Mouse (Mus musculus) embryonic stem cell, embryonic (primary cell): ENCODE results near the gene Draxin.

Experiments
- CTCF ChIA-PET, 4 experiments: fragments of 300-600 bp in 2 of 4; fragments of 350-600 bp in 2 of 4; sonication (Branson Sonifier 250); formaldehyde crosslinking; loops; one replicate each; lab custom pipeline; 2022; ENCODE audit warnings: inconsistent platforms in 2 of 4; lab: Charles Lee
- POLR2A ChIA-PET, 4 experiments: fragments of 300-600 bp in 2 of 4; fragments of 350-600 bp in 2 of 4; sonication (Branson Sonifier 250); formaldehyde crosslinking; loops; one replicate each; lab custom pipeline; 2022; ENCODE audit warnings: antibody characterized with exemption in 4 of 4, inconsistent platforms in 1 of 4; lab: Charles Lee

The Draxin gene

DNA sequence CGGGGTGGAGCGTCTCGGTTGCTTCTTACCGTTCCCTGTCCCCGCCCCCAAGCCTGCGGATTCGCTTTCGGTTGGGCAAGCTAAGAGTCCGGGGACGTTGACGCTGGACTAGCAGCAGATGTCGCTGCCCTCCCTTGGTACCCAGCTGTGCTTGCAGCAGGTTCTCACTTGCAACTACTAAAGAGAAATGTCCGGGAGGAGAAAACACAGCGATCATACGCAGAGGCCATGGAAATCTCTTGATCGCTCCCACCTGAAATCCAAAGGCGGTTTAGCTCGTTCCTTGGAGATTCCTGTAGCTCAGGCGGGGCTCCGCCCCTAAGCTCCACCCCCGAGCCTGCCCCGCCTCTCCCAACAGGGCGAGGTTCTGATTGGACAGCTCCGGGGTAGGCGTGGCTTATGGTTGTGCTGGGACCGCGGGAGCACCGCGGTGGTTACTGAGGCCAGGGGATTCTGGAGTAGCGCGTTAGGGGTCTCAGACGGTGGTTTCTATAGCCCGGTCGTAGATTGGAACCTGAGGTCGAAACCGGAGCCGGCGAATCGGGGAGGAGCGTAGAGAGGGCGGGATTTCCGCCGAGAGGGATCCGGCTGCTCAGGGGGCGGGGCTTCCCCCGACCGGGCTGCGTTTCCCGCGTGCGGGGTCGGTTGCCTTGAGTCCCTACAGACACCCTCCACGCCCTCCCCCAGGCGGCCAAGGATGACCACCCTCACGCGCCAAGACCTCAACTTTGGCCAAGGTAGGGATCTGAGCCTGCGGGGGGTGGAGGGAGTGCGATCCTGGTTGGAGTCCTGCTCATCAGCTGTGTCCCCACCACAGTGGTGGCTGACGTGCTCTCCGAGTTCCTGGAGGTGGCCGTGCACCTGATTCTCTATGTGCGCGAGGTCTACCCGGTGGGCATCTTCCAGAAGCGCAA is 9.9 kb upstream of the Draxin start:
- ChIA-PET CTCF (interaction anchor here (0.5 to 2.7 kb wide), 48 partner anchors 9 to 289 kb away, joined by 3 to 29 read pairs (median 5); partner anchors contain the start of genes Fbxo2 (in 3 of the 4), Fbxo44 (in 3 of the 4), Fbxo6 (in 3 of the 4) and Disp3 (in 2 of the 4)), POLR2A (interaction anchor here (0.6 to 9.4 kb wide), 59 partner anchors 9 to 487 kb away, joined by 3 to 141 read pairs (median 4); partner anchors contain the start of genes Fbxo6 (in 4 of the 4), Draxin (in 3 of the 4), Fbxo2 (in 3 of the 4) and Fbxo44 (in 3 of the 4))

DNA sequence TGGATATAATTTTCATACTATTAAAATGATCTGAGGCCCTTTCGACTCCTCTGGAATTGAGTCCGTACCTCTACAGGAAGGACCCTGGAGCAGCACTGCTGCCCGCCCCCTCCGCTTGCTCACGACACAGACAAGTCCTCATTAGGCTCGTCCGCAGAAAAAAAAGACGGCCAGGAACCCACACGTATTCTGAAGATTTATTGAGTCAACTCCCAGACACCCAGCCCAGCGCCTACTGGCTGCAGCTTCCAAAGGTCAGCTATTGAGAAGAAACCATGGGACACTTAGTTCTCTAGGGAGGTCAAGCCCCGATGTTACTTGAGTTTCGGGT is 9.2 kb upstream of the Draxin start:
- ChIA-PET POLR2A (interaction anchor here (0.6 to 9.4 kb wide), 53 partner anchors 8 to 487 kb away, joined by 3 to 141 read pairs (median 4); partner anchors contain the start of genes Fbxo6 (in 4 of the 4), Draxin (in 3 of the 4), Fbxo2 (in 3 of the 4) and Fbxo44 (in 3 of the 4)), CTCF (interaction anchor here (0.5 to 2.7 kb wide), 43 partner anchors 8 to 289 kb away, joined by 3 to 29 read pairs (median 6); partner anchors contain the start of genes Fbxo2 (in 3 of the 4), Fbxo44 (in 3 of the 4), Fbxo6 (in 3 of the 4) and Draxin (in 2 of the 4))

DNA sequence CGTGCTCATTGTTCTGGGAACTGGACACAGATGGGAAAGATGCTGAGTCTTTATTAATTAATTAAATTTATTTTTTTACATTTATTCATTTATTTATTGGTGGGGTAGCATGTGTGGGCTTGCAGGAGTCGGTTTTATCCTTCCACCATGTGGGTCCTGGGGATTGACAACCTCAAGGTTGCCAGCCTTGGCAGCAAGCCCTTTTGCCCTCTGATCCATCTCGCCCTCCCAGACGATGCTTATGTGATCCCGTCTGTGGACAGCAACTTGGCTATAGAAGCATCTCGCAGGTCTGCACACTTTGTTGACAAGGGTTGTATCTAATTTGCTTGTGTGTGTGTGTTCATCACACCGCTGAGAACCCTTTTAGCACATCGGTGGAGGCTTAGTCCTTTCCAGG is 7.0 kb upstream of the Draxin start:
- CTCF ChIA-PET, result interaction anchor here in 2 of 4 experiments (1.0 to 1.3 kb wide), 4 partner anchors 14 to 21 kb away, joined by 3 to 4 read pairs (median 3); partner anchors contain the start of gene Fbxo6 (in 1 of the 2)

DNA sequence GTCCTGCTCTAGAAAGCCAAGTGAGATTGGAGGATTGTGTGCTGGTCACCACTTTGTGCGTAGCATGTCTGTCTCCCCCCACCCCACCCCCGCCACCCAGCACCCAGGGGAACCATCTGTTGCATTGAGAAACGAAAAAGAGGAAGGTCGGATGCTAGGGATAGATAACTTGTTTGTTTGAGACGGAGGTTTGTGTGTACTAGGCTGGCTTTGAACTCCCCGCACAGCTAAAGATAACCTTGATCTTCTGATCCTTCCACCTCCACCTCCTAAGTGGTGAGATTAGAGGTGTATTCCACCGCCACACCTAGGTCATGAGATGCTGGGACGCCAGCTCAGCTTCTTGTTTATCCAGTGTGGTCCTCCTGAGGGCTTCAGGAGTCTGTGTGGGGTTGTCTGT is 4.5 kb upstream of the Draxin start:
- ChIA-PET CTCF (interaction anchor here in 2 of 4 experiments (0.7 to 1.1 kb wide), 3 partner anchors 16 to 476 kb away, joined by 3 to 15 read pairs (median 4); no protein-coding TSS in a partner anchor), POLR2A (interaction anchor here in 2 of 4 experiments (1.0 to 1.7 kb wide), 3 partner anchors 9 to 34 kb away, joined by 3 to 5 read pairs (median 3); partner anchors contain the start of gene Fbxo6 (in 1 of the 2))

More for the DNA sequence above, 7.0 kb upstream of the Draxin start:
- POLR2A ChIA-PET, result interaction anchor here in 3 of 4 experiments (0.6 to 7.6 kb wide), 3 partner anchors 12 to 15 kb away, joined by 3 to 79 read pairs (median 4); partner anchors contain the start of gene Fbxo6 (in 2 of the 3)

DNA sequence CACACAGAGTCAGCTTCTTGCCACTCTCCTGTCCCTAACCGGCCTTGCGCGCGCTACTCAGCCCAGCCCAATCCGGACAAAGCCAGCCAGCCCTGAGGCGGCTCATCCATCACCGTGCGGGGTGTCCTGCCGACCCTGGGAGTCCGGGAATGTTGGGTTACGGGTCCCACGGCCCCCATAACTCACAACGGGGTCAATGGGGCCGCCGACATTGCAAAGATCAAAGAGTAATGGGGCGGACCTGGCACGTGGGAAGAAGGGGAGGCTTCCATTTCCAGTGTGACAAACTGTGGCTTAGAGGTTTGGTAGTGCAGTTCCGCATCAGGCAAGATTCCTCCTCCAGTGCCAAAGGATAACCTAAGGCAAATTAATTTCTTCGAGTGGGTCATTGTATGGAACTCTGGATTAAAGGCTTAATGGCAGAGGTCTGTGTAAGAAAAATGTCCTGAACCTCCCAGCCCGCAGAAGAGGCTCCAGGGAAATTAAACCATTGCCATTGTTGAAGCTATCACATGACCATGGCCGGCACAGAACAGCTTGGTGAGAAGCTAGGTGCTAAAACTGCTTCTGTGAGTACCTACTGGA is 1.1 kb upstream of the Draxin start:
- POLR2A ChIA-PET, result interaction anchor here in 3 of 4 experiments (0.5 to 2.3 kb wide), 11 partner anchors 8 to 198 kb away, joined by 3 to 15 read pairs (median 3); partner anchors contain the start of genes Fbxo2 (in 2 of the 3), Fbxo44 (in 2 of the 3) and Fbxo6 (in 1 of the 3)
- CTCF ChIA-PET, result interaction anchor here (0.6 to 3.8 kb wide), 11 partner anchors 8 to 730 kb away, joined by 3 to 22 read pairs (median 4); partner anchors contain the start of gene Fbxo6 (in 1 of the 4)

DNA sequence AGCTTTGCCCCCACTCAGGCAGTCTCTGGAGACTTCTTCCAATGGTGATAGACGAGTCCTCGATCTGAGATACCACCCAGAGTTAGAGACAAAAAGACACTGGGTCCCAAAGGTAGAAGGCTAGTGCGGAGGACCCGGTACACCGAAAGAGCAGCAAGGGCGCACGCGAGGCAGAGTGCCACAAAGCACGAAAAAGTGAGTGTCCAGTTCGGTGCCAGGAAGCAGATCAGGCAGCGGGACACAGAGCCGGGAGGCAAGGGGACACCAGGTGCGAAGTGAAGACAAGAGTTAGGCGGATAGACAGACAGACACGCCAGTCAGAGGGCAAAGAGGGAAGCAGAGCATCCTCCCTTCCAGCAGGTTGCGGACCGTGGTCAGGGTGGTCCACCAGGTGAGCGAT is 365 bp downstream of the Draxin start, which contains the start of gene Mad2l2:
TSS of gene Mad2l2 (plus strand) at position 252 of the 400 bp plus-strand sequence.
- CTCF ChIA-PET, result interaction anchor here in 3 of 4 experiments (0.5 to 3.8 kb wide), 12 partner anchors 10 to 158 kb away, joined by 3 to 22 read pairs (median 4); partner anchors contain the start of genes Fbxo6 (in 3 of the 3) and Disp3 (in 1 of the 3)
- POLR2A ChIA-PET, result interaction anchor here (0.8 to 2.3 kb wide), 10 partner anchors 9 to 38 kb away, joined by 3 to 15 read pairs (median 5); partner anchors contain the start of genes Fbxo6 (in 2 of the 4), Fbxo2 (in 1 of the 4) and Fbxo44 (in 1 of the 4)

DNA sequence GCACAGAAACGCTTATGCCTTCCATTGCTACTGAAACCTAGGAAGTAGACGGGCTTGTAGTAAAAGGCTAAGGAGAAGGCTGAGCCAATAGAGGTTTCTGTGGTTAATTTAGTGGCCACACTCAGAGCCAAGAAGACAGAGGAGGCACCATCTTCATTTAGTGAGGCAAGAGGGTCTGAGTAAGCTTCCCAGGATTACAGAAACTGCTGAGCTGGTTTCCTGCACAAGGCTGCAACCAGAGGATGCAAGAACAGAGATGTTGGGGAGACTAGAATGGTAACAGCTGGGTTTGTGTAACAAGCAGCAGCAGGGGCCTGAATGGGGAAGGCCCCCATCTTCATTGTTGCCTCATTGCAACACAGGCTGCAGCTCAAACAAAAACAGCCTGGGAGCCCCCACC is 1.8 kb downstream of the Draxin start:
- POLR2A ChIA-PET, result interaction anchor here in 1 of 4 experiments (1.3 to 2.1 kb wide), 2 partner anchors 23 to 25 kb away, joined by 4 to 8 read pairs; partner anchors contain the start of gene Fbxo6
- CTCF ChIA-PET, result interaction anchor here in 3 of 4 experiments (0.6 to 3.8 kb wide), 6 partner anchors 10 to 14 kb away, joined by 3 to 17 read pairs (median 5); no protein-coding TSS in a partner anchor

DNA sequence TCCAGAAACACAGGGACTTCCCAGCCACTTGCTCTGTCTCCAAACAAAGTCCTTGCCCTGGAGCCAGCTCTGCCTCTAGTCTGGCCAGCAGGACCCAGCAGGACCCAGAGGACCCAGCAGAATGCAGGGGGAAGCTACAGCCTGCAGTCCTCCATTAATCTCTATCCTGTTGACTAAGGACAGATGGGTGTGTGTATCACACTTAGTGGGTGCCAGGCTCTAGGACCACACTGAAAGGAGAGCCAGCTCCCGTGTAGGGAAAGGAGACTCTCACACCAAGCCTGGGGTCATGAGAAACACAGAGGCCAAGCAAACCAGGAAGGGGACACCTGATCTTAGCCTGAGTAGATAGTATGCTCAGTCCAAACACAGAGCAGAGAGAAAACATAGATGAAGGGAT is 2.3 kb downstream of the Draxin start:
- POLR2A ChIA-PET, result interaction anchor here in 1 of 4 experiments (1.3 kb wide), 1 partner anchor 26 kb away, joined by 4 read pairs; no protein-coding TSS in a partner anchor

DNA sequence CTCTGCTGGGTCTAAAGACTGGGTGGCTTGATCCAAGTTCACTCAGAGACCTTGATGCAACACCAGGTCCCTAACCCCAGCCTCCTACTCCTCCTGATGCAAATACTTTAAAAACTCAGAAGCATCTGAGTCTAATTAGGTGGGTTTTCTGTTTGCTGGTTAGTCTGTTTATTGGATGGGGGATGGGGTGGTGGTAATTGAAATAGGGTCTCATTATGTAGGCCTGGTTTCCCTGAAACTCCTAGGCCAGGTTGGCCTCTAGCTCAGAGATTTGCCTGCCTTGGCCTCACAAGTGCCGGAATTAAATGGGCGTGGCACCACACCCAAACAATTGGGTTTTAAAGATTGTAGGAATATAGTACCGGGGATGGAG is 7.8 kb downstream of the Draxin start:
- CTCF ChIA-PET, result interaction anchor here in 1 of 4 experiments (0.7 to 2.1 kb wide), 8 partner anchors 9 to 468 kb away, joined by 3 to 7 read pairs (median 4); partner anchors contain the start of gene Srm
- POLR2A ChIA-PET, result interaction anchor here in 3 of 4 experiments (0.6 to 2.1 kb wide), 10 partner anchors 10 to 158 kb away, joined by 3 to 9 read pairs (median 4); partner anchors contain the start of genes Fbxo2 (in 2 of the 3), Fbxo44 (in 2 of the 3) and Fbxo6 (in 2 of the 3)

More for the DNA sequence above, 2.3 kb downstream of the Draxin start:
- CTCF ChIA-PET, result interaction anchor here in 2 of 4 experiments (0.9 to 2.3 kb wide), 4 partner anchors 9 to 15 kb away, joined by 3 to 7 read pairs (median 5); no protein-coding TSS in a partner anchor

DNA sequence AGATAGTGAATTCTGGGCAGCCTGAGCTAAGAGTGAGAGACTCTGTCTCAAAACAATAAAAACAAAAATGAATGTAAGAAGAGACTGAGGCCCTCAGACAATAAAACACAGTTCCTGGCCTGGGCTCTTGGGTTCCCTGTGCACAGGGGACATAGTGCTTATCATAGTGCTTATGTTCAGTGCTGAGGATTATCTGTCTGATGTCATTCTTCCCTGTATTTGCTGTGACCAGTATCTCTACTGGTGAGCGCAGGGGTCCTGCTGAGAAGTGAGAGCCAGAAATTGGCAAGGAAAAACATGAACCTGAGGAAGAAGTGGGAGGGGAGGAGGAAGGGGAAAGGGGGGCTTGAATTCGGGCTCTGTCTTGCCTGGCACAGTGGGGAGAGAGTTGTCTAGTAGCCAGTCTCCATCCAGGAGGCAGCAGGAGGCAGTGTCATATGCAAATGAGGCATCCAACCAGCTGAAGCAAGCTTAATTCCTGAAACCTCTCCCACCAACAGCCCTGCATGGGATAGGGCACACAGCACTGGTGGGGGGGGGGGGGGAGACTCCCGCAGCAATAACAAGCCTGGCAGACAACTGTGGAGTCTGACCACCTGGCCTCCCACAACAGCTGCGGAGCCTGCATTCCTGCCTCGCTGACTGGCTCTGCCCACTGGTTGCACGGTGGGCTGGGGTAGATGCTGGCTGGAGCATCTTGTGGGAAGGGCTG is 8.4 kb downstream of the Draxin start:
- POLR2A ChIA-PET, result interaction anchor here in 3 of 4 experiments (1.1 to 2.1 kb wide), 10 partner anchors 10 to 158 kb away, joined by 3 to 9 read pairs (median 4); partner anchors contain the start of genes Fbxo6 (in 2 of the 3), Fbxo2 (in 1 of the 3) and Fbxo44 (in 1 of the 3)
- CTCF ChIA-PET, result interaction anchor here in 3 of 4 experiments (0.6 to 2.1 kb wide), 11 partner anchors 10 to 469 kb away, joined by 3 to 8 read pairs (median 3); partner anchors contain the start of gene Srm (in 1 of the 3)

DNA sequence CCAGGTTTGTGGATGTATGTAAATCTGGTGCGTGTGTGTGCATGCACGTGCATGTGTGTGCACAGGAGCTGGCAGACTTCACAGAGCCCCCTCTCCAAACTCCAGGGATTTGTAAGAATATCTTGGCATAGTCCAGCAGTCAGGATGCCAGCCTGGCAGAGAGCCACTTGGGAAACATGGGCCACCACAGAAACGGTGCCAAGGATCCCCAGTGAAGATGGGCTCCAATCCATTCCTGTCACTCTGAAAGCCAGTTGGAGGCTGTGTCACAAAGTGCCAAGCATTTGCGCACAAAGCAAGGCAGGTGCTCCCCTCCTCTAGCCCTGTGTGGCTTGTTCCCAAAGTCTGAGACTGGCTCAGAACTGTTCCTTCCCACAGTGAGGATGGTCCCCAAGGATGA is 9.1 kb downstream of the Draxin start:
- CTCF ChIA-PET, result interaction anchor here in 2 of 4 experiments (0.9 to 1.4 kb wide), 2 partner anchors 42 to 470 kb away, joined by 3 read pairs; partner anchors contain the start of gene Srm (in 1 of the 2)
- POLR2A ChIA-PET, result interaction anchor here in 1 of 4 experiments (1.2 kb wide), 1 partner anchor 28 kb away, joined by 3 read pairs; no protein-coding TSS in a partner anchor

DNA sequence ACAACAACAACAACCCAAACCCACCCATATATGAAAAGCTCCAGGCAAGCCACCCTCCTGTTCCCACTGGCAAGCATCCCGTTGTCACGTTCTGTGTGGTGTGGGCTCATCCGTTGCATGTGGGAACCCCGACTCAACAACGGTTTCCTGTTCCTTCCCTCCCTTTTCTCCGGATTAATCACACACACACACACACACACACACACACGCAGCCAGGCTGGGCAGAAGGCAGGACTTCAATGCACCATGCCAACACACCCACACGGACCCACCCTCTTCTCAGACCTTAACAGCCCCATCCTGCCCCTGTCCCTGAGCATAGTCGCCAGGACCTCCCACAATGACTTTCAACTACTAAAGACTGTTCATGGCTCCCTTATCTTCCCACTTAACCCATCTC is 9.9 kb downstream of the Draxin start:
- ChIA-PET CTCF (interaction anchor here in 2 of 4 experiments (0.6 to 6.6 kb wide), 2 partner anchors 47 to 483 kb away, joined by 3 to 192 read pairs; no protein-coding TSS in a partner anchor), POLR2A (interaction anchor here in 2 of 4 experiments (0.5 to 0.7 kb wide), 2 partner anchors 20 to 147 kb away, joined by 3 to 5 read pairs; no protein-coding TSS in a partner anchor)

DNA sequence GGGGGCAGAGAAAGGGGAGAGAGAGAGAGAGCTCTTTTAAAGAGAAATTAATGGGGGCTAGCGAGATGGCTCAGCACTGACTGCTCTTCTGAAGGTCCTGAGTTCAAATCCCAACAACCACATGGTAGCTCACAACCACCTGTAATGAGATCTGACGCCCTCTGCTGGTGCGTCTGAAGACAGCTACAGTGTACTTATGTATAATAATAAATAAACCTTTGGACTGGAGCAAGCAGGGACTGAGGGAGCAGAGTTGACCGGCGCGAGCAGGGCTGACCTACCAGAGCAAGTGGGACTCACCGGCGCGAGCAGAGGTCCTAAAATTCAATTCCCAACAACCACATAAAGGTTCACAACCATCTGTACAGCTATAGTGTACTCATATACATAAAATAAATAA is 10.9 kb downstream of the Draxin start:
- ChIA-PET POLR2A (interaction anchor here in 3 of 4 experiments (0.5 to 1.5 kb wide), 7 partner anchors 11 to 160 kb away, joined by 3 to 5 read pairs (median 3); no protein-coding TSS in a partner anchor), CTCF (interaction anchor here (0.6 to 6.6 kb wide), 18 partner anchors 9 to 316 kb away, joined by 3 to 192 read pairs (median 4); partner anchors contain the start of genes Disp3 (in 1 of the 4), Fbxo2 (in 1 of the 4), Fbxo44 (in 1 of the 4) and Fbxo6 (in 1 of the 4))

DNA sequence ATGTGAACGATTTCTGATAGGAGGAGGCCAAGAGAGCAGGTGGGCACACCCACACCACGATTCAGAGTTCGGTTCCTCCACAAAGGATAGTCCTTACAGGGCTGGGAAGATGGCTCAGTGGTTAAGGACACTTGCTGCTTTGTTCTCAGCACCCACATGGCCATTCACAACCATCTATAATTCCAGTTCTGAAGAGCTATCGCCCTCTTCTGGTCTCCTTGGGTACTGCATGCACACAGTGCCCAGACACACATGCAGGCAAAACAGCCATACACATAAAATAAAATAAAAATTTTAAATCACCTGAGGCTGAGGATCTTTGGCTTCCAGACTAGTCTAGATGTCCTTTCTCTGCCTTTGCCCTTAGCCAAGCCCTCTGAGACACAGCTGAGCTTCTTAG is 13.1 kb downstream of the Draxin start:
- ChIA-PET CTCF (interaction anchor here (0.6 to 6.6 kb wide), 30 partner anchors 9 to 312 kb away, joined by 3 to 192 read pairs (median 6); partner anchors contain the start of genes Disp3 (in 2 of the 4), Fbxo6 (in 2 of the 4), Draxin (in 1 of the 4) and Fbxo2 (in 1 of the 4)), POLR2A (interaction anchor here in 2 of 4 experiments (0.6 to 1.8 kb wide), 6 partner anchors 24 to 79 kb away, joined by 3 to 8 read pairs (median 4); partner anchors contain the start of genes Clcn6 (in 1 of the 2), Fbxo6 (in 1 of the 2) and Mthfr (in 1 of the 2))

DNA sequence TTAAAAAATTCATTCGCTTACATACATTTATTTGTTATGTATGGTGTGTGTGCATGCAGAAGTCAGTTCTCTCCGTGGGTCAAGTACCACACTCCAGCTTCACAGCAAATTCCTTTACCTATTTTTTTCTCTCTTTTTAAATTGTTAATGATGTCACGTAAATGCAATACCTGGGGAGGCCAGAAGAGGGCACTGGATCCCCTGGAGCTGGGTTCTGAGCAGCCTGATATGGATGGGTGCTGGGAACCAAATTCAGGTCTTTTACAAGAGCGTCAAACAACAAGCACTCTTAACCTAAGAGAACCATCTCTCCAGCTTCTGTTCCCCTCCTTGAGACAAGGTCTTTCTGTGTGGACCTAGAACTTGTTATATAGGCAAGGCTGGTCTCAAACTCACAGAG is 13.8 kb downstream of the Draxin start:
- POLR2A ChIA-PET, result interaction anchor here in 2 of 4 experiments (0.8 to 2.7 kb wide), 14 partner anchors 9 to 78 kb away, joined by 3 to 15 read pairs (median 3); partner anchors contain the start of genes Fbxo2 (in 2 of the 2), Clcn6 (in 1 of the 2), Fbxo44 (in 1 of the 2) and Fbxo6 (in 1 of the 2)
- CTCF ChIA-PET, result interaction anchor here (0.6 to 6.6 kb wide), 46 partner anchors 8 to 171 kb away, joined by 3 to 192 read pairs (median 6); partner anchors contain the start of genes Disp3 (in 4 of the 4), Draxin (in 2 of the 4), Fbxo2 (in 2 of the 4) and Fbxo44 (in 2 of the 4)
